Mouse (Mus musculus) kidney, adult 2 months (tissue): ENCODE data around the gene Iqcg. TPM values are rescaled to one million over a fixed set of nuclear protein-coding genes. Genes with fewer than 3 reads are reported as not detected.

Source experiments
- DNase-seq: peaks from one replicate; pipeline ENCODE4 v3.0.0; 2021
- H3K27ac ChIP-seq: fragments of 200-500 bp; 2 replicates; pipeline ENCODE4 v1.5.1; 2012; ENCODE audit warnings: low read depth, low read length, control low read depth, inconsistent platforms; ENCODE audit not compliant: insufficient read depth
- H3K27me3 ChIP-seq: fragments of 200-500 bp; replicated peaks from 2 replicates; pipeline ENCODE4 v1.6.1; 2012; ENCODE audit warnings: mild to moderate bottlenecking, moderate library complexity, low read length, inconsistent platforms; ENCODE audit not compliant: control insufficient read depth, insufficient read depth
- H3K36me3 ChIP-seq: fragments of 200-500 bp; 2 replicates; pipeline ENCODE4 v1.6.1; 2012; ENCODE audit warnings: mild to moderate bottlenecking, moderate library complexity, low read length, inconsistent platforms; ENCODE audit not compliant: control insufficient read depth, insufficient read depth
- H3K4me1 ChIP-seq: fragments of 200-500 bp; 2 replicates; pipeline ENCODE4 v1.6.1; 2011; ENCODE audit warnings: low read length; ENCODE audit not compliant: control insufficient read depth, insufficient read depth
- H3K4me3 ChIP-seq: fragments of 200-500 bp; 2 replicates; pipeline ENCODE4 v1.5.1; 2011; ENCODE audit warnings: mild to moderate bottlenecking, low read depth, low read length, control low read depth; ENCODE audit not compliant: insufficient read depth
- CTCF ChIP-seq: fragments of 200-500 bp; conservative IDR thresholded peaks from 2 replicates; pipeline ENCODE4 v1.5.1; 2011; ENCODE audit warnings: low read depth, mild to moderate bottlenecking, control low read depth, low read length, moderate library complexity, mixed read lengths; ENCODE audit not compliant: insufficient read depth, insufficient read length
- POLR2A ChIP-seq: fragments of 200-500 bp; IDR thresholded peaks from one replicate; pipeline ENCODE4 v1.6.1; 2011; ENCODE audit warnings: low read depth, low read length, control low read depth
- WGBS: fragments of 180-500 bp; shearing (Covaris S2); methylation state at CpG from one replicate; pipeline ENCODE4 v1.1.7; 2018; 5-methylcytosine and 5-hydroxymethylcytosine counted together
- polyA plus RNA-seq: library from polyadenylated mRNA; depleted of rRNA; stranded (reverse); fragments of >200 nt; gene quantifications from 2 replicates; pipeline ENCODE4 v1.2.3, GENCODE M21; 2012

The Iqcg gene
- polyA plus RNA-seq, 1 experiment = 3.8 TPM

GRCm38 (mm10) chr16:33024456-33025104 lies 31.4 kb downstream of the Iqcg start:
- DNase-seq = no peak
- 74% methylated on average over 8 of the region's 8 CpGs for WGBS
- Histone ChIP-seq H3K36me3 (no peaks in the 10 kb centered on the region), H3K4me1 (no peaks in the 10 kb centered on the region), H3K27me3 (no peaks in the 10 kb centered on the region), H3K4me3 (no peak overlapping the region), H3K27ac (no peak overlapping the region)
- TF ChIP-seq POLR2A (no peak), CTCF (no peak)

- no peak overlapping the region for H3K27ac ChIP-seq
- peak; percentile 90 for DNase-seq
- H3K27me3 ChIP-seq = no peaks in the 10 kb centered on the region
- TF ChIP-seq POLR2A (no peak), CTCF (peak; percentile 100; the same call in 1 of the 2 replicates)
- H3K36me3 ChIP-seq = no peaks in the 10 kb centered on the region
- under 1% methylated on average over 4 of the region's 4 CpGs for WGBS
- no peaks in the 10 kb centered on the region; the same call in 1 of the 2 replicates for H3K4me1 ChIP-seq
- H3K4me3 ChIP-seq = no peak overlapping the region
These were observed 32.3 kb downstream of the Iqcg start for GRCm38 (mm10) chr16:33023750-33024149.

- Histone ChIP-seq H3K27me3 (no peaks in the 10 kb centered on the region), H3K36me3 (no peaks in the 10 kb centered on the region), H3K27ac (no peak overlapping the region), H3K4me3 (no peak overlapping the region), H3K4me1 (no peaks in the 10 kb centered on the region; the same call in 1 of the 2 replicates)
- no peak for TF ChIP-seq POLR2A
- no peak for TF ChIP-seq CTCF
- WGBS = 61% methylated on average over 3 of the region's 3 CpGs
- DNase-seq = peak; percentile 76
These were observed 34.6 kb downstream of the Iqcg start for GRCm38 (mm10) chr16:33021381-33021780.

GRCm38 (mm10) chr16:33019117-33019770 lies 36.8 kb downstream of the Iqcg start:
- WGBS = 35% methylated on average over 21 of the region's 21 CpGs
- H3K36me3 ChIP-seq = no peaks in the 10 kb centered on the region
- no peak for TF ChIP-seq POLR2A
- no peak for TF ChIP-seq CTCF
- peak; percentile 84 for DNase-seq
- peaks cover 3% of the 10 kb centered on the region; the same call in 1 of the 2 replicates for H3K4me1 ChIP-seq
- no peaks in the 10 kb centered on the region for H3K27me3 ChIP-seq
- peak overlapping the region; percentile 60 for H3K4me3 ChIP-seq
- H3K27ac ChIP-seq = peak overlapping the region; percentile 32

GRCm38 (mm10) chr16:33017677-33018349 lies 38.2 kb downstream of the Iqcg start:
- H3K4me3 ChIP-seq = no peak overlapping the region
- H3K27ac ChIP-seq = no peak overlapping the region
- H3K36me3 ChIP-seq = no peaks in the 10 kb centered on the region
- 69% methylated on average over 5 of the region's 5 CpGs for WGBS
- H3K4me1 ChIP-seq = peaks cover 3% of the 10 kb centered on the region; the same call in 1 of the 2 replicates
- no peaks in the 10 kb centered on the region for H3K27me3 ChIP-seq
- no peak for DNase-seq
- TF ChIP-seq POLR2A (no peak), CTCF (no peak)

GRCm38 (mm10) chr16:33015986-33016385 lies 40.0 kb downstream of the Iqcg start:
- Histone ChIP-seq H3K36me3 (no peaks in the 10 kb centered on the region; the same call in 1 of the 2 replicates), H3K4me3 (no peak overlapping the region)

More at GRCm38 (mm10) chr16:33015986-33016385, 40.0 kb downstream of the Iqcg start:
- Histone ChIP-seq H3K4me1 (peaks cover 3% of the 10 kb centered on the region; the same call in 1 of the 2 replicates), H3K27me3 (no peaks in the 10 kb centered on the region), H3K27ac (no peak overlapping the region)
- TF ChIP-seq CTCF (no peak), POLR2A (no peak)
- 75% methylated on average over 2 of the region's 2 CpGs for WGBS
- no peak for DNase-seq
